Mouse (Mus musculus): Measurements from ENCODE around the gene Cacnb1.

The Cacnb1 gene

GRCm38 (mm10) chr11:98022555-98023371, at the start of gene Cacnb1:
TSS of gene Cacnb1 (minus strand) at chr11:98023034.
- peak; percentile 54 for DNase-seq (ENCODE audit: low read depth, low spot score)

GRCm38 (mm10) chr11:98067255-98067654, 44.4 kb upstream of the Cacnb1 start:
- H3K36me3 ChIP-seq (ENCODE audit: control insufficient read depth, insufficient read depth, low read length, poor library complexity, severe bottlenecking): no peaks in the 10 kb centered on the region
- DNase-seq (ENCODE audit: low read depth, low spot score): no peak

More at GRCm38 (mm10) chr11:98022555-98023371, at the start of gene Cacnb1:
- H3K36me3 ChIP-seq (ENCODE audit: control insufficient read depth, insufficient read depth, low read length, poor library complexity, severe bottlenecking): no peaks in the 10 kb centered on the region
- H3K27me3 ChIP-seq (ENCODE audit: control insufficient read depth, insufficient read depth, low read length, poor library complexity, severe bottlenecking): no peaks in the 10 kb centered on the region

GRCm38 (mm10) chr11:98066201-98066600, 43.4 kb upstream of the Cacnb1 start:
- no peaks in the 10 kb centered on the region for H3K27me3 ChIP-seq (ENCODE audit: control insufficient read depth, insufficient read depth, low read length, poor library complexity, severe bottlenecking)
- no peak for DNase-seq (ENCODE audit: low read depth, low spot score)
- no peaks in the 10 kb centered on the region for H3K36me3 ChIP-seq (ENCODE audit: control insufficient read depth, insufficient read depth, low read length, poor library complexity, severe bottlenecking)

More at GRCm38 (mm10) chr11:98067255-98067654, 44.4 kb upstream of the Cacnb1 start:
- no peaks in the 10 kb centered on the region for H3K27me3 ChIP-seq (ENCODE audit: control insufficient read depth, insufficient read depth, low read length, poor library complexity, severe bottlenecking)

GRCm38 (mm10) chr11:98061904-98062562, 39.2 kb upstream of the Cacnb1 start:
- no peaks in the 10 kb centered on the region for H3K36me3 ChIP-seq (ENCODE audit: control insufficient read depth, insufficient read depth, low read length, poor library complexity, severe bottlenecking)
- H3K27me3 ChIP-seq (ENCODE audit: control insufficient read depth, insufficient read depth, low read length, poor library complexity, severe bottlenecking): no peaks in the 10 kb centered on the region
- DNase-seq (ENCODE audit: low read depth, low spot score): no peak

- DNase-seq (ENCODE audit: low read depth, low spot score): no peak
- H3K27me3 ChIP-seq (ENCODE audit: control insufficient read depth, insufficient read depth, low read length, poor library complexity, severe bottlenecking): no peaks in the 10 kb centered on the region
- no peaks in the 10 kb centered on the region for H3K36me3 ChIP-seq (ENCODE audit: control insufficient read depth, insufficient read depth, low read length, poor library complexity, severe bottlenecking)
Measured at GRCm38 (mm10) chr11:98061441-98061840, 38.6 kb upstream of the Cacnb1 start.

GRCm38 (mm10) chr11:98060104-98060692, 37.4 kb upstream of the Cacnb1 start:
- DNase-seq (ENCODE audit: low read depth, low spot score): no peak
- Histone ChIP-seq H3K36me3 (ENCODE audit: control insufficient read depth, insufficient read depth, low read length, poor library complexity, severe bottlenecking) (no peaks in the 10 kb centered on the region), H3K27me3 (ENCODE audit: control insufficient read depth, insufficient read depth, low read length, poor library complexity, severe bottlenecking) (no peaks in the 10 kb centered on the region)

GRCm38 (mm10) chr11:98059662-98060061, 36.8 kb upstream of the Cacnb1 start:
- H3K36me3 ChIP-seq (ENCODE audit: control insufficient read depth, insufficient read depth, low read length, poor library complexity, severe bottlenecking): no peaks in the 10 kb centered on the region
- no peaks in the 10 kb centered on the region for H3K27me3 ChIP-seq (ENCODE audit: control insufficient read depth, insufficient read depth, low read length, poor library complexity, severe bottlenecking)
- DNase-seq (ENCODE audit: low read depth, low spot score): no peak

- peak; percentile 61 for DNase-seq (ENCODE audit: low read depth, low spot score)
- Histone ChIP-seq H3K27me3 (ENCODE audit: control insufficient read depth, insufficient read depth, low read length, poor library complexity, severe bottlenecking) (no peaks in the 10 kb centered on the region), H3K36me3 (ENCODE audit: control insufficient read depth, insufficient read depth, low read length, poor library complexity, severe bottlenecking) (no peaks in the 10 kb centered on the region)
Measured at GRCm38 (mm10) chr11:98057998-98058397, 35.2 kb upstream of the Cacnb1 start.

- no peaks in the 10 kb centered on the region for H3K27me3 ChIP-seq (ENCODE audit: control insufficient read depth, insufficient read depth, low read length, poor library complexity, severe bottlenecking)
- no peaks in the 10 kb centered on the region for H3K36me3 ChIP-seq (ENCODE audit: control insufficient read depth, insufficient read depth, low read length, poor library complexity, severe bottlenecking)
- no peak for DNase-seq (ENCODE audit: low read depth, low spot score)
Measured at GRCm38 (mm10) chr11:98057466-98057865, 34.6 kb upstream of the Cacnb1 start.

- Histone ChIP-seq H3K36me3 (ENCODE audit: control insufficient read depth, insufficient read depth, low read length, poor library complexity, severe bottlenecking) (no peaks in the 10 kb centered on the region), H3K27me3 (ENCODE audit: control insufficient read depth, insufficient read depth, low read length, poor library complexity, severe bottlenecking) (no peaks in the 10 kb centered on the region)
- DNase-seq (ENCODE audit: low read depth, low spot score): peak; percentile 74
Measured at GRCm38 (mm10) chr11:98052989-98053834, 30.4 kb upstream of the Cacnb1 start, which contains the start of gene Stac2. TSS of gene Stac2 (minus strand) at chr11:98053462.

GRCm38 (mm10) chr11:98052129-98052988, 29.5 kb upstream of the Cacnb1 start:
- Histone ChIP-seq H3K36me3 (ENCODE audit: control insufficient read depth, insufficient read depth, low read length, poor library complexity, severe bottlenecking) (no peaks in the 10 kb centered on the region), H3K27me3 (ENCODE audit: control insufficient read depth, insufficient read depth, low read length, poor library complexity, severe bottlenecking) (no peaks in the 10 kb centered on the region)
- peak; percentile 85 for DNase-seq (ENCODE audit: low read depth, low spot score)

- peak; percentile 50 for DNase-seq (ENCODE audit: low read depth, low spot score)
- Histone ChIP-seq H3K36me3 (ENCODE audit: control insufficient read depth, insufficient read depth, low read length, poor library complexity, severe bottlenecking) (no peaks in the 10 kb centered on the region), H3K27me3 (ENCODE audit: control insufficient read depth, insufficient read depth, low read length, poor library complexity, severe bottlenecking) (no peaks in the 10 kb centered on the region)
Measured at GRCm38 (mm10) chr11:98051611-98052128, 28.8 kb upstream of the Cacnb1 start.

- H3K36me3 ChIP-seq (ENCODE audit: control insufficient read depth, insufficient read depth, low read length, poor library complexity, severe bottlenecking): no peaks in the 10 kb centered on the region
Measured at GRCm38 (mm10) chr11:98050940-98051339, 28.1 kb upstream of the Cacnb1 start.

More at GRCm38 (mm10) chr11:98050940-98051339, 28.1 kb upstream of the Cacnb1 start:
- no peak for DNase-seq (ENCODE audit: low read depth, low spot score)
- H3K27me3 ChIP-seq (ENCODE audit: control insufficient read depth, insufficient read depth, low read length, poor library complexity, severe bottlenecking): no peaks in the 10 kb centered on the region
